Mouse (Mus musculus): ENCODE measurements around the gene 3110082I17Rik. TPM values are rescaled to one million over a fixed set of nuclear protein-coding genes. Genes with fewer than 3 reads are reported as not detected.
A peak's percentile ranks its signal among the peaks of the same experiment; 100 is the strongest.

The 3110082I17Rik gene
- total RNA-seq, 2 experiments from 2014 or later = 16.6 to 17.6 TPM

- intact Hi-C loops (cut with DNase I) = no loop called here
Observed at GRCm38 (mm10) chr5:139370336-139370735, 90.0 kb downstream of the 3110082I17Rik start.

GRCm38 (mm10) chr5:139368638-139369320, 91.5 kb downstream of the 3110082I17Rik start:
- no peak for DNase-seq (ENCODE audit: low spot score in 2 of 2)
- intact Hi-C loops (cut with DNase I) = no loop called here

More at GRCm38 (mm10) chr5:139370336-139370735, 90.0 kb downstream of the 3110082I17Rik start:
- DNase-seq (ENCODE audit: low spot score in 2 of 2) = no peak

GRCm38 (mm10) chr5:139367884-139368458, 92.4 kb downstream of the 3110082I17Rik start:
- DNase-seq (ENCODE audit: low spot score in 2 of 2) = no peak
- intact Hi-C loops (cut with DNase I) = no loop called here

- intact Hi-C loops (cut with DNase I) = no loop called here
- no peak for DNase-seq (ENCODE audit: low spot score in 2 of 2)
Observed at GRCm38 (mm10) chr5:139366484-139366883, 93.8 kb downstream of the 3110082I17Rik start.

- intact Hi-C loops (cut with DNase I) = loop anchor here (2.0 kb wide), 1 partner anchor 33 kb away; no protein-coding TSS in a partner anchor
- DNase-seq (ENCODE audit: low spot score in 2 of 2) = no peak
Observed at GRCm38 (mm10) chr5:139365827-139366226, 94.5 kb downstream of the 3110082I17Rik start.

GRCm38 (mm10) chr5:139364911-139365571, 95.3 kb downstream of the 3110082I17Rik start:
- DNase-seq (ENCODE audit: low spot score in 2 of 2) = peak in 1 of 2 experiments; percentile 70
- intact Hi-C loops (cut with DNase I) = loop anchor here (1.0 to 2.0 kb wide), 2 partner anchors 34 to 103 kb away; no protein-coding TSS in a partner anchor

- DNase-seq (ENCODE audit: low spot score in 2 of 2) = peak; percentile 94 to 96
- intact Hi-C loops (cut with DNase I) = loop anchor here (1.0 to 2.0 kb wide), 2 partner anchors 34 to 104 kb away; no protein-coding TSS in a partner anchor
Observed at GRCm38 (mm10) chr5:139364260-139364910, 95.9 kb downstream of the 3110082I17Rik start.

- DNase-seq (ENCODE audit: low spot score in 2 of 2) = peak in 1 of 2 experiments; percentile 44
Observed at GRCm38 (mm10) chr5:139363858-139364257, 96.5 kb downstream of the 3110082I17Rik start.

GRCm38 (mm10) chr5:139359244-139359643, 101.1 kb downstream of the 3110082I17Rik start:
- intact Hi-C loops (cut with DNase I) = no loop called here
- no peak for DNase-seq (ENCODE audit: low spot score in 2 of 2)

More at GRCm38 (mm10) chr5:139363858-139364257, 96.5 kb downstream of the 3110082I17Rik start:
- intact Hi-C loops (cut with DNase I) = loop anchor here (1.0 to 2.0 kb wide), 2 partner anchors 35 to 104 kb away; no protein-coding TSS in a partner anchor

- intact Hi-C loops (cut with DNase I) = no loop called here
- DNase-seq (ENCODE audit: low spot score in 2 of 2) = peak in 1 of 2 experiments; percentile 41
Observed at GRCm38 (mm10) chr5:139358653-139359052, 101.7 kb downstream of the 3110082I17Rik start.

- peak; percentile 78 to 86 for DNase-seq (ENCODE audit: low spot score in 2 of 2)
- intact Hi-C loops (cut with DNase I) = no loop called here
Observed at GRCm38 (mm10) chr5:139355235-139355772, 105.0 kb downstream of the 3110082I17Rik start.

- no peak for DNase-seq (ENCODE audit: low spot score in 2 of 2)
- intact Hi-C loops (cut with DNase I) = no loop called here
Observed at GRCm38 (mm10) chr5:139353946-139354345, 106.4 kb downstream of the 3110082I17Rik start.

- intact Hi-C loops (cut with DNase I) = no loop called here
- DNase-seq (ENCODE audit: low spot score in 2 of 2) = no peak
Observed at GRCm38 (mm10) chr5:139353496-139353895, 106.8 kb downstream of the 3110082I17Rik start.

- intact Hi-C loops (cut with DNase I) = no loop called here
Observed at GRCm38 (mm10) chr5:139352317-139352716, 108.0 kb downstream of the 3110082I17Rik start, which contains the start of gene Cyp2w1. TSS of gene Cyp2w1 (plus strand) at chr5:139352617.

GRCm38 (mm10) chr5:139351628-139352027, 108.7 kb downstream of the 3110082I17Rik start:
- DNase-seq (ENCODE audit: low spot score in 2 of 2) = no peak
- intact Hi-C loops (cut with DNase I) = no loop called here

More at GRCm38 (mm10) chr5:139352317-139352716, 108.0 kb downstream of the 3110082I17Rik start, which contains the start of gene Cyp2w1:
- DNase-seq (ENCODE audit: low spot score in 2 of 2) = no peak

- intact Hi-C loops (cut with DNase I) = no loop called here
- DNase-seq (ENCODE audit: low spot score in 2 of 2) = no peak
Observed at GRCm38 (mm10) chr5:139351134-139351533, 109.2 kb downstream of the 3110082I17Rik start, which contains the start of gene Cox19. TSS of gene Cox19 (minus strand) at chr5:139351418.

GRCm38 (mm10) chr5:139349713-139350112, 110.6 kb downstream of the 3110082I17Rik start:
- intact Hi-C loops (cut with DNase I) = no loop called here

GRCm38 (mm10) chr5:139347225-139347624, 113.1 kb downstream of the 3110082I17Rik start:
- no peak for DNase-seq (ENCODE audit: low spot score in 2 of 2)
- intact Hi-C loops (cut with DNase I) = no loop called here

More at GRCm38 (mm10) chr5:139349713-139350112, 110.6 kb downstream of the 3110082I17Rik start:
- no peak for DNase-seq (ENCODE audit: low spot score in 2 of 2)

- intact Hi-C loops (cut with DNase I) = no loop called here
Observed at GRCm38 (mm10) chr5:139345364-139345714, 115.0 kb downstream of the 3110082I17Rik start.

More at GRCm38 (mm10) chr5:139345364-139345714, 115.0 kb downstream of the 3110082I17Rik start:
- no peak for DNase-seq (ENCODE audit: low spot score in 2 of 2)
